Mouse (Mus musculus) kidney, postnatal 36 days (tissue): ENCODE results near the gene Nek9.
A peak's percentile ranks its signal among the peaks of the same experiment; 100 is the strongest.
"Not testable (repeated sequence)": the region's sequence is repeated elsewhere in the genome, so short reads cannot be mapped to it uniquely, and the experiment has no call there.

Experiments
- DNase-seq, 2 experiments: peaks; one replicate each; pipeline ENCODE4 v3.0.0; 2021 to 2022; ENCODE audit warnings: mixed read lengths in 2 of 2

Gene Nek9

GRCm38 (mm10) chr12:85288486-85289156, 50.5 kb downstream of the Nek9 start, which contains the start of gene Zc2hc1c:
Gene Zc2hc1c (plus strand): TSS chr12:85288591.
- peak; percentile 97 for DNase-seq

GRCm38 (mm10) chr12:85287809-85288485, 51.2 kb downstream of the Nek9 start, which contains the start of gene Acyp1:
Gene Acyp1 (minus strand): TSS chr12:85288438.
- DNase-seq = peak in 1 of 2 experiments; percentile 64

- DNase-seq = peak in 1 of 2 experiments; percentile 58
Measured at GRCm38 (mm10) chr12:85286941-85287340, 52.2 kb downstream of the Nek9 start.

GRCm38 (mm10) chr12:85284996-85285395, 54.2 kb downstream of the Nek9 start:
- no peak for DNase-seq

- no peak for DNase-seq
Measured at GRCm38 (mm10) chr12:85284331-85284730, 54.8 kb downstream of the Nek9 start.

DNA sequence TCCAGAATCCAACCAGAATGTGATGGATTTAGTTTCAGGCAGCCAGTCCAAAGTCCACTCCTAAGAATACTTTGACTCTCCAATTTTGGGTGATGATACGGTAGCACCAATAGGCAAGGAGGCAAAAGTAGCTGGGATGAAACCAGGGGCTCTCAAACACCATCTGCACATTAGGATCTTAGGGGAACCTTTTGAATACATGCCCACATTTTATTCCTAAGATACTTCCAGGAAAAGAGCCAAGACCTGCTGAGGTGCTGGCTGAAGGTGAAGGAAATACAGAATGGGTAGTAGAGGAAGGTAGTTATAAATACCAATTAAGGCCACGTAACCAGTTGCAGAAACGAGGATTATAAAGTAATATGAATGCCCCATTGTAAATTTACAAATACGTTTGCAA, 57.4 kb downstream of the Nek9 start:
- DNase-seq = not testable (repeated sequence)

DNA sequence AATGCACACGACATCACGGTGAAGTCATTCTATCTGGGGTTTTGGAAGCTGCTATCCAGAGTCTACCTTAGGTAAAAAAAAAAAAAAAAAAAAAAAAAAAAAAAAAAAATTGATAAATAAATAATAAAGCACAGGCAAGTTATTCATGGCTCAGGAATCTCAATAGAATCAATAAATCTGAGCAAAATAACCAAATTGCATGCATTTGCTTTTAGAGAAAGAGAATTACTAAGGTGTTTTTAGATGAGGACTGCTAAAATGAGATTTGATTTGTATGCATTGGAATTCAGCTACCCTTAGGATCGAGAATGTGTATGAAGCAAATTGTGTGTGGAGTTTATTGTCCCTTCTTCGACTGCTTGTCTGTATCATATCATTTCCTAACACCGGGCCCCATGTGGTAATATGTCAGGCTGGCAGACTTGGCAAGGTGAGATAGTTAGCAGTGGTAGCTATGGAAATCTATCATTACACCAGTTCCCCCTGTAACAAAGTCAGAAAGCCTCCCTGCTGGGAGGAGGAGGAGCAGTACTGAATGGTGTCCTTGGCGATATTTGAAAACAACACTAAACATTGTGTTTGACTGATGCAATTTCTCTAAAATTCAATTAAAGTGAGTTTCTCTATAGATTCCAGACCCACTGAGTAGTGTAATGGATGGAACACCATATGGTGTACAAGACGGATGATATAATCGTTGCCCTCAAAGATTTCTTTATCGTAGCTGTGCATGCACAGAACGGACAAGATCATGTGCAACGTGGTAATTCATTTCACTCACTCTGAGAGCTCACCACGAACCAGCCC, 58.1 kb downstream of the Nek9 start:
- DNase-seq = no peak

DNA sequence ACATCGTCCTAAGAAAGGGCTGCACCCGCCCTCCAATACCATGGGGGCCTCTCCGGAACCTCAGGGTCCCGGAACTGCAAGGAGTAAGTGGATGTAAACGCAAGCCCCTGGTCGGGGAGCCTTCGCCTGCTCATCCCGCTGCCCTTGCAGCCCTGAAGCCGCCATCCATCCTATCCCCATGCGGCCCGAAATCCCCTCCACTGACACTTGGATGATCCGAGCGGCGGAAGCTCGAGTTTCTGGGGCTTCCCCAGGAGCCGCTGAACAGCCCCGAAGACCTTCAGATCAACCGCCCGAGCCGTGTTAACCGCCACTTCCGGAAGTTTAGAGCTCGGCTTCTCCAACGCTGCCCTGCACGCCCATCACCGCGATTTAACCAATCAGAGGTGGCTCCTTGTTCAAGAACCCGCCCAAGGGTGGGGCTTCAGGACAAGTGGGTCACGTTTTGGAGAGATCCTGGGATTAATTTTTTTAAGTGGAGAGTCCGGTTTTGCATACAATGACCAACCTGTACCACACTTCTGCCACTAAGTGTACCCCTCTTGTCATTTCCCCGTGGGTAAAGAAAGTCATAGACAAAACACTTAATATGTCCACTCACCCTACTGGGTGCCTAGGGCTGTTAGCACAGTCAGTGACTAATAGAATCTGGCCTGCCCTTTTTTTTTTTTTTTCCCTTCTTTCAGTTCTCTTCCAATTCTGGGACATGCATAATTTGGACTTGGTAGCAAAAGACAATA, 58.9 kb downstream of the Nek9 start:
- peak; percentile 97 to 98 for DNase-seq

- peak in 1 of 2 experiments; percentile 30 for DNase-seq
Measured at GRCm38 (mm10) chr12:85279396-85280080, 59.6 kb downstream of the Nek9 start.

- DNase-seq = no peak
Measured at GRCm38 (mm10) chr12:85278919-85279318, 60.2 kb downstream of the Nek9 start.

DNA sequence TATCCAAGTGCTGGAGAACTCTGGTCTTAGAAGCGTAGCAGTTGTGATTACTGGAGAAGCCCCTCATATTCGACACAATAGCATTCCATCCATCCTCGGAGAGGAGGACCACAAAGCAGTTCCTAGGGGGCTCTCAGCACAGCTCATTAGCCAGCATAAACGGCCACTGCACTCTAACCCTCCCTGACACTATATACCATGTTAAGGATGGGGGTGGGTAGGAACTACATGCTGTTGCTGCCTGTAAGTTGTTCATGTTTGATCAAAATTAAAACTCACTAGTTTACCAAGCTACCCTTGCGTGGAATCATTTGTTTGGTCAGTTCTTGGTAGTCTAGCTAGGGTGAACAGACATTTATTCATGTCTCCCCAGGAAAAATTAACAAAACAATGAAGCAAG, 62.9 kb downstream of the Nek9 start:
- DNase-seq = no peak

GRCm38 (mm10) chr12:85273508-85273907, 65.7 kb downstream of the Nek9 start:
- no peak for DNase-seq

DNA sequence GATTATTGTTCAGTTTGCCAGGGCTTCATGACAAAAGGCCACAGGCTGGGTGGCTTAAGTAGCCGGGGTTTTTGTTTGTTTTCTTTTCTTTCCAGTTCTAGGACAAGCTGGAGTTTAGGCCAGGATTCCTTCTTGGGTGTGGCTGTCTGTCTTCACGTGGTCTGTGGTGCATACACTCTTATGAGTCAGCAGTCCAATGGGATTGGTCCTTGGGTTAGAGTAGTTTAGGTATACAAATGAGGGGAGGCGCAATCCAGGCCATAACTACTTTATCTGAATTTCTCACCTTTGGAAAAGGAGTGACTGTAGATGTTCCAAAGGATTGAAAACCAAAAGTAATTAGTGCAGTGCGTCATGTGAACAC, 67.3 kb downstream of the Nek9 start:
- no peak for DNase-seq

GRCm38 (mm10) chr12:85271132-85271842, 67.9 kb downstream of the Nek9 start:
- DNase-seq = no peak

DNA sequence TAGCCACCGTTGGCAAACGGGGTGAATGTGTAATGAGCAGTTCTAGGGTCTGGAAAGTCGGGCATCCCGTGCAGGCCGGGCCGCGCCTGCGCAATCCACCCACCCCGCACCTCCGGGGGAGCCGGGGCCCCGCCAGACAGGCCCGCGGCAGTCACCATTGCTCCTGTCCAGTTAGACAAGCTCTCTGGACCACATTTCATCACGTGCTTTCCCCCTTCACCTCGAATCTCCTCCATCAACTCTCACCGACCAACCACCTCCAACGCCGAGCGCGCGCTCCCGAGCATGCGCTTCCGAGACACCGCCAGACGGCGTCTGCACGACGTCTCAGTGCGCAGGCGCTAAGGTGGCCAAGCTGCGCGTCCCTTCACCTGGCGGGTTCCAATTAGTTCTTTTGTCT, 68.8 kb downstream of the Nek9 start, which contains the start of gene Mlh3:
TSS of gene Mlh3 (minus strand) at position 281 of the 400 bp plus-strand sequence.
- DNase-seq = peak; percentile 89 to 95

GRCm38 (mm10) chr12:85269821-85270220, 69.3 kb downstream of the Nek9 start:
- DNase-seq = no peak

DNA sequence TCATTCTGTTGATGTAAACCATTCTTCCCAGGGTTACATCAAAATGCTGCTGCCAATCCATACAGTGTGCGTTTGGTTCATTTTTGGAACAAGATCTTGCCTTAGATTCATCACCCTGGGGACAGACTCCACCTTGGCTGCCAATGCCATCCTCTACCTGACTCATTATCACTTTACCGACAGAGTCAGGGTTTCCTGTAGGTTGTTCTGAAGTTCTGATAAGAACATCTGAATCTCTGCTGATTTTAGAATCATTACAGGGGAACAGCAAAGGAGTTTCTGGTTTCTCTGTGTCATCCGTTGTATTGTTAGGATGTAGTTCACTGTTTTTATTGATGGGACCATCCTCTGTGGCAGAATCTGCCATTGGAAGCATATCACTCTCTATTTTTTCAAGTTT, 72.9 kb downstream of the Nek9 start:
- DNase-seq = no peak

DNA sequence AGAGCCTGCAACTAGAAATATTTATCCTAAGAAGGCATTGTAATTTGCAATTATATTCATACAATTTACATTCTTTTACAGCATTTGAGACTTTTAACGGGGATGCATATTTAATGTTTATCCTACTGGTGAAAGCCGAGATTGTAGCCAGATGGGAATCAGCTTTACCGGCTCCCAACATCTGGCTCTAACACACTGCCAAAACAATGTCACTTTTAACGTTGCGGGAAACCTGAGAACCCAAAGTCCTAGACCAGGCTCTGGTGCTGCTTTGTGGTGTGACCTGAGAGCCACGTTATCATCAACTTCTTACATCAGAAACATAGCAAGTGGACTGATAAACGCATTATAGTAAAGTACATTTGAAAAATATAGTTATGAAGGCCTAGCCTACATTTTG, 74.2 kb downstream of the Nek9 start:
- no peak for DNase-seq

- no peak for DNase-seq
Measured at GRCm38 (mm10) chr12:85264531-85264930, 74.6 kb downstream of the Nek9 start.

DNA sequence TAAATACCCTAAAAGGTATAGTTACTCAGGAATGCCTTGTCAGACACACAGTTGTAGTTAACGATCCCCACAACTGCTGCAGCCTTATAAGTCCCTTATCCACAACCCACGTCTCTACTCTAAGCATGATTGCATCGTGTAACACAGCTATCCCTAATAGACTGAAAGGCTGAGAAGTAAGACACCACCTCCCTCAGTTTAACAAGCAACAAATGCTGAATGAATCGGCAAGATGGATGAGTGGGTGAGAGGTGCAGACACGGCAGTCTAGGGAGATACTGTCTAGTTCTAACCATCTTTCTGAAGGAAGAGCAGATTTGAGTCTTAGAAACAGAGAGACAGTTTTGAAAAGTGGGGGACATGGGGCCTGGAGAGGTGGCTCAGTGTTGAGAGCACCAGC, 76.0 kb downstream of the Nek9 start:
- no peak for DNase-seq

GRCm38 (mm10) chr12:85262489-85262888, 76.7 kb downstream of the Nek9 start:
- DNase-seq = no peak
